Mouse (Mus musculus): ENCODE results near the gene Enpep. TPM values are rescaled to one million over a fixed set of nuclear protein-coding genes. Genes with fewer than 3 reads are reported as not detected.

The Enpep gene
- polyA plus RNA-seq, 1 experiment from 2014 or later: 14.1 TPM

GRCm38 (mm10) chr3:129342767-129343166 lies 10.2 kb upstream of the Enpep start:
- H3K4me3 ChIP-seq: no peak overlapping the region
- no peak overlapping the region for H3K9ac ChIP-seq

GRCm38 (mm10) chr3:129341066-129341465 lies 8.5 kb upstream of the Enpep start:
- no peak overlapping the region for H3K4me3 ChIP-seq
- H3K4me1 ChIP-seq (replicated peaks): peaks cover 19% of the 10 kb centered on the region
- no peaks in the 10 kb centered on the region for H3K9me3 ChIP-seq (replicated peaks)
- no peak overlapping the region for H3K4me2 ChIP-seq
- no peaks in the 10 kb centered on the region for H3K27me3 ChIP-seq
- H3K36me3 ChIP-seq: no peaks in the 10 kb centered on the region
- no peak for ATAC-seq (replicated peaks; ENCODE audit: insufficient number of reproducible peaks, insufficient read depth, low FRiP score, low read depth)
- H3K27ac ChIP-seq: no peak overlapping the region
- no peak overlapping the region for H3K9ac ChIP-seq

More at GRCm38 (mm10) chr3:129342767-129343166, 10.2 kb upstream of the Enpep start:
- no peak for ATAC-seq (replicated peaks; ENCODE audit: insufficient number of reproducible peaks, insufficient read depth, low FRiP score, low read depth)
- no peaks in the 10 kb centered on the region for H3K9me3 ChIP-seq (replicated peaks)
- H3K4me2 ChIP-seq: no peak overlapping the region
- H3K4me1 ChIP-seq (replicated peaks): peaks cover 13% of the 10 kb centered on the region
- H3K27me3 ChIP-seq: no peaks in the 10 kb centered on the region
- H3K27ac ChIP-seq: no peak overlapping the region
- WGBS: 91% methylated on average over 1 of the region's 1 CpGs
- no peaks in the 10 kb centered on the region for H3K36me3 ChIP-seq

- no peaks in the 10 kb centered on the region for H3K9me3 ChIP-seq (replicated peaks)
- 15% methylated on average over 14 of the region's 14 CpGs for WGBS
- H3K27ac ChIP-seq: 0 out of 2 replicates have a peak overlapping the region, but pooled peaks have one; percentile 7
- H3K4me1 ChIP-seq (replicated peaks): peaks cover 19% of the 10 kb centered on the region
- peak; percentile 47; the same call in 1 of the 2 replicates for ATAC-seq (replicated peaks; ENCODE audit: insufficient number of reproducible peaks, insufficient read depth, low FRiP score, low read depth)
- H3K9ac ChIP-seq: no peak overlapping the region
- H3K27me3 ChIP-seq: no peaks in the 10 kb centered on the region
- H3K36me3 ChIP-seq: no peaks in the 10 kb centered on the region
- peak overlapping the region; percentile 47 for H3K4me2 ChIP-seq
- no peak overlapping the region for H3K4me3 ChIP-seq
Observed at GRCm38 (mm10) chr3:129338296-129339091, 6.0 kb upstream of the Enpep start.

GRCm38 (mm10) chr3:129332142-129332541 lies 378 bp downstream of the Enpep start:
- H3K27ac ChIP-seq: peak overlapping the region; percentile 79
- no peaks in the 10 kb centered on the region for H3K9me3 ChIP-seq (replicated peaks)
- H3K36me3 ChIP-seq: no peaks in the 10 kb centered on the region
- H3K9ac ChIP-seq: peak overlapping the region; percentile 39
- H3K4me3 ChIP-seq: peak overlapping the region; percentile 54
- no peak; the same call in 1 of the 2 replicates for ATAC-seq (replicated peaks; ENCODE audit: insufficient number of reproducible peaks, insufficient read depth, low FRiP score, low read depth)
- 28% methylated on average over 7 of the region's 7 CpGs for WGBS
- no peaks in the 10 kb centered on the region for H3K27me3 ChIP-seq
- peak overlapping the region; percentile 67 for H3K4me2 ChIP-seq
- H3K4me1 ChIP-seq (replicated peaks): peaks cover 23% of the 10 kb centered on the region

GRCm38 (mm10) chr3:129331427-129331826 lies 1.1 kb downstream of the Enpep start:
- Histone ChIP-seq H3K9me3 (replicated peaks) (no peaks in the 10 kb centered on the region), H3K4me3 (peak overlapping the region; percentile 54), H3K27me3 (no peaks in the 10 kb centered on the region), H3K9ac (peak overlapping the region; percentile 32; the same call in 1 of the 2 replicates), H3K36me3 (no peaks in the 10 kb centered on the region), H3K4me2 (peak overlapping the region; percentile 67), H3K4me1 (replicated peaks) (peaks cover 21% of the 10 kb centered on the region), H3K27ac (0 out of 2 replicates have a peak overlapping the region, but pooled peaks have one; percentile 79)
- no peak for ATAC-seq (replicated peaks; ENCODE audit: insufficient number of reproducible peaks, insufficient read depth, low FRiP score, low read depth)
- 85% methylated on average over 6 of the region's 6 CpGs for WGBS

- no peak overlapping the region for H3K27ac ChIP-seq
- ATAC-seq (replicated peaks; ENCODE audit: insufficient number of reproducible peaks, insufficient read depth, low FRiP score, low read depth): no peak
- H3K4me3 ChIP-seq: no peak overlapping the region
- H3K9me3 ChIP-seq (replicated peaks): no peaks in the 10 kb centered on the region
- WGBS: 58% methylated on average over 4 of the region's 4 CpGs
- no peaks in the 10 kb centered on the region for H3K27me3 ChIP-seq
- H3K9ac ChIP-seq: no peak overlapping the region
- H3K4me2 ChIP-seq: no peak overlapping the region
- peaks cover 16% of the 10 kb centered on the region for H3K4me1 ChIP-seq (replicated peaks)
- H3K36me3 ChIP-seq: no peaks in the 10 kb centered on the region
Observed at GRCm38 (mm10) chr3:129328056-129328455, 4.5 kb downstream of the Enpep start.

- ATAC-seq (replicated peaks; ENCODE audit: insufficient number of reproducible peaks, insufficient read depth, low FRiP score, low read depth): no peak
- Histone ChIP-seq H3K4me3 (no peak overlapping the region), H3K36me3 (no peaks in the 10 kb centered on the region), H3K27me3 (no peaks in the 10 kb centered on the region), H3K4me1 (replicated peaks) (0 out of 2 replicates have a peak, but pooled peaks cover 3% of the 10 kb centered on the region), H3K9me3 (replicated peaks) (no peaks in the 10 kb centered on the region), H3K9ac (no peak overlapping the region), H3K27ac (no peak overlapping the region), H3K4me2 (no peak overlapping the region)
- 40% methylated on average over 6 of the region's 6 CpGs for WGBS
Observed at GRCm38 (mm10) chr3:129321585-129321984, 10.9 kb downstream of the Enpep start.

- Histone ChIP-seq H3K36me3 (no peaks in the 10 kb centered on the region), H3K4me3 (no peak overlapping the region), H3K4me2 (no peak overlapping the region), H3K27ac (no peak overlapping the region), H3K9ac (no peak overlapping the region), H3K4me1 (replicated peaks) (0 out of 2 replicates have a peak, but pooled peaks cover 3% of the 10 kb centered on the region), H3K9me3 (replicated peaks) (no peaks in the 10 kb centered on the region), H3K27me3 (no peaks in the 10 kb centered on the region)
- WGBS: 79% methylated on average over 17 of the region's 17 CpGs
- no peak for ATAC-seq (replicated peaks; ENCODE audit: insufficient number of reproducible peaks, insufficient read depth, low FRiP score, low read depth)
Observed at GRCm38 (mm10) chr3:129317032-129317729, 15.3 kb downstream of the Enpep start.

- no peak for ATAC-seq (replicated peaks; ENCODE audit: insufficient number of reproducible peaks, insufficient read depth, low FRiP score, low read depth)
- Histone ChIP-seq H3K9ac (no peak overlapping the region), H3K36me3 (no peaks in the 10 kb centered on the region)
Observed at GRCm38 (mm10) chr3:129313671-129314415, 18.7 kb downstream of the Enpep start.

GRCm38 (mm10) chr3:129313221-129313620 lies 19.3 kb downstream of the Enpep start:
- no peaks in the 10 kb centered on the region for H3K36me3 ChIP-seq
- H3K27ac ChIP-seq: no peak overlapping the region
- H3K9ac ChIP-seq: no peak overlapping the region
- ATAC-seq (replicated peaks; ENCODE audit: insufficient number of reproducible peaks, insufficient read depth, low FRiP score, low read depth): no peak
- H3K27me3 ChIP-seq: no peaks in the 10 kb centered on the region
- WGBS: 80% methylated on average over 2 of the region's 2 CpGs
- H3K9me3 ChIP-seq (replicated peaks): no peaks in the 10 kb centered on the region
- no peak overlapping the region for H3K4me3 ChIP-seq
- H3K4me1 ChIP-seq (replicated peaks): no peaks in the 10 kb centered on the region
- H3K4me2 ChIP-seq: no peak overlapping the region

More at GRCm38 (mm10) chr3:129313671-129314415, 18.7 kb downstream of the Enpep start:
- Histone ChIP-seq H3K4me2 (no peak overlapping the region), H3K4me1 (replicated peaks) (no peaks in the 10 kb centered on the region), H3K27ac (no peak overlapping the region), H3K27me3 (no peaks in the 10 kb centered on the region), H3K9me3 (replicated peaks) (no peaks in the 10 kb centered on the region), H3K4me3 (no peak overlapping the region)
- WGBS: 85% methylated on average over 7 of the region's 7 CpGs

- Histone ChIP-seq H3K9me3 (replicated peaks) (no peaks in the 10 kb centered on the region), H3K4me2 (no peak overlapping the region), H3K9ac (no peak overlapping the region), H3K36me3 (no peaks in the 10 kb centered on the region), H3K4me1 (replicated peaks) (no peaks in the 10 kb centered on the region), H3K27ac (no peak overlapping the region), H3K4me3 (no peak overlapping the region), H3K27me3 (no peaks in the 10 kb centered on the region)
- ATAC-seq (replicated peaks; ENCODE audit: insufficient number of reproducible peaks, insufficient read depth, low FRiP score, low read depth): no peak
- 91% methylated on average over 8 of the region's 8 CpGs for WGBS
Observed at GRCm38 (mm10) chr3:129312511-129312910, 20.0 kb downstream of the Enpep start.

Data from heart, embryonic 15.5 days (tissue).